Mouse (Mus musculus) layer of hippocampus, postnatal 10 days (tissue): Measurements from ENCODE around the gene Osbpl8. TPM values are rescaled to one million over a fixed set of nuclear protein-coding genes. Genes with fewer than 3 reads are reported as not detected.

Source experiments
- DNase-seq, 2 experiments: peaks; one replicate each; pipeline ENCODE4 v3.0.0; 2021; ENCODE audit warnings: low spot score in 2 of 2
- total RNA-seq, 2 experiments: library from RNA; stranded (reverse); gene quantifications; 2 replicates each; pipeline ENCODE4 v1.2.3; 2021

Osbpl8 gene
- total RNA-seq, 2 experiments from 2014 or later: 59.7 to 62.5 TPM

DNA sequence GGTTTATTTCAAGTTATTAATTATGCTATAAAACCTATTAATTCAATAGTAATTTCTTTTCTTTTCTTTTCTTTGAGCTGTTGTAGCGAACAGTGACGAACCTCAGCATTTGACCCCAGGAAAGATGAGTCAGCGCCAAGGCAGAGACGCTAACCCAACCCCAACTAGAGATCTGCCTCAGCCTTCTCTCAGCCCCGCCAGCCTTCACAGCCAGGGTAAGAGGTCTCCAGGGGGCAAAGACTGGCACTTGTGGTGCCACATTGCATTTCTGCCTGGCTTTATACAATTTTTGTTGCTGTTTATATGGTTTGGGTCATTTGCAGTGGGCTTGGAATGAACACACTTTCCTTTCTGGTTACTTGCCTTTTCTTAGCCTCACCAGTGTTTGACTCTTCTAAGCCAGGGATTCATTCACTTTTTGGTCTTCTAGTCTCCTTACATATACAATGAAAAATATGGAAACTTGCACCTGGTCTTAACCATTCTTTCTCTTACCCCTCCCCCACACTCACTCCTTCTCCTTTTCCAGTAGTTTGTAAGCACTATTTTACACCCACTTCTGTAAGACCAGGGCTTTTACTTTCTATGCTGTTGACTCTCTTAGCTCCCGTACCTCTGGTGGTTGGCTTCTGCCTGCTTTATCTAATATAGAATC, 69.1 kb downstream of the Osbpl8 start:
- no peak for DNase-seq

GRCm38 (mm10) chr10:111234450-111235288, 70.1 kb downstream of the Osbpl8 start:
- DNase-seq: no peak

DNA sequence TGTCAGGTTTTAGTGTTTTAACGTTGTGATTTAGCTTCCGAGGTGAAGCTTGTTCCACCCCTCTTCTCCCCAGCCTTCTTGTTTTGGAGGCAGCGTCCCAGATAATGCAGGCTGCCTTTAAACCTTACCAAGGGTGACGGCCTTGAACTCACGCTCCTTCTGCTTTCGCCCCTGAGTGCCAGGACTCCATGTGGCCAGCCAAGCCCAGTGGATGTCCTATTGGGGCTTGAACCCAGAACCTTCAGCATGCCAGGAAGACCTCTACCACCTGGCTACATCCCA, 70.7 kb downstream of the Osbpl8 start:
- no peak for DNase-seq

GRCm38 (mm10) chr10:111237434-111237833, 72.9 kb downstream of the Osbpl8 start:
- no peak for DNase-seq

- no peak for DNase-seq
Observed at GRCm38 (mm10) chr10:111242677-111243076, 78.1 kb downstream of the Osbpl8 start.

DNA sequence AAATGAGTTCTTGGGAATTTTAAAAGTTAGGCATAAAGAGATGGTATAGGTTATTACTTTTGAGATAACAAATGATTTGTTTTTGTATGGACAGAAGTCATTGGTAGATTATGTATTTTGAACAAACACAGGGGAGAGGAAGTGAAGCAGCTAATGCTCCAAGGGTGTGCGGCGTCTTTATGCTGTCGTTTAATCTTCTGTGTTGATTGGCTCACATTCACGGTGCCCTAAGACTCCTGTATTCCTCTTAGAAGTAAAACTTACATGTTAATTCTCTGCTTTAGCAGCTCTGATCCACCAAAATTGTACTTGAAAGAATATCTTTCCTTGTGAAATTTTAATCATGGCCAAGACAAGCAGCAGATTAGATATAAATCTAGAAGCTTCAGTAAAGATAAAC, 83.1 kb downstream of the Osbpl8 start:
- no peak for DNase-seq

- DNase-seq: peak in 1 of 2 experiments; percentile 37
Observed at GRCm38 (mm10) chr10:111248177-111248576, 83.6 kb downstream of the Osbpl8 start.

- DNase-seq: no peak
Observed at GRCm38 (mm10) chr10:111250192-111250591, 85.6 kb downstream of the Osbpl8 start.

GRCm38 (mm10) chr10:111251666-111252065, 87.1 kb downstream of the Osbpl8 start:
- no peak for DNase-seq

- DNase-seq: no peak
Observed at GRCm38 (mm10) chr10:111255228-111255627, 90.7 kb downstream of the Osbpl8 start.

DNA sequence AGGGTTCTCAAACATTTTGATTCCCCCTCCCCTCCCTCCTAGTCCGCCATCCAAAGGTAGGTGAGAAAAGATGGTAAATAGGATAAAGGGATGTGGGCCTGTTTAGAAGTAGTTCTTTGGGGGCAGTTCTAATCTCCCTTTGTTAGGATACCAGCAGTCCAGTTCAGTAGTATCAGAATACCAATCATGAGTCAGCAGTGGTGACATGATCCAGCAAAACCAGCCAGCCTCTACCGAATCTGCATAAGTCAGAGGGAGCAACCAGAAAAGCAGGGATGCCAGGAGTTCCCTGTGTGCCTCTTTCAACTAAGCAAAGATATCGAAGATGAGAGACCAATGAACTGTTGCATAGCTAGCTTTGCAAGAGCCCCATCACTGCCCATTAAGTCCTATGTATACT, 91.6 kb downstream of the Osbpl8 start:
- no peak for DNase-seq

- no peak for DNase-seq
Observed at GRCm38 (mm10) chr10:111257358-111257757, 92.8 kb downstream of the Osbpl8 start.

DNA sequence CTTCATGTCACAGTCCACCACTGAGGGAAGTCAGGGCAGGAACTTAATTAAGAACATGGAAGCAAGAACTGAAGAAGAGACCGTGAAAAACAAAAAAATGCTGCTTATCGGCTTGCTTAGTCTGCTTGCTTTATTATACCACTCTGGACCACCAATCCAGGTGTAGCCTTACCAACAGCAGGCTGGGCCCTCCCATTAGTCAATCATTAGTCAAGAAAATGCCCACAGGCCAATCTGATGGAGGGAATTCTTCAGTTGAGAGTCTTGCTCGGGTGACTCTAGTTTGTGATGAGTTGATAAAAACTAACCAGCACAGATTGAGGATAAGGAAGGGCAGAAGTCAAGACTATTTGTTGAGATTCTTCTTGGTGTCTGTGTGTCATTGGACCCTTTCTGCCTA, 93.7 kb downstream of the Osbpl8 start:
- DNase-seq: no peak

DNA sequence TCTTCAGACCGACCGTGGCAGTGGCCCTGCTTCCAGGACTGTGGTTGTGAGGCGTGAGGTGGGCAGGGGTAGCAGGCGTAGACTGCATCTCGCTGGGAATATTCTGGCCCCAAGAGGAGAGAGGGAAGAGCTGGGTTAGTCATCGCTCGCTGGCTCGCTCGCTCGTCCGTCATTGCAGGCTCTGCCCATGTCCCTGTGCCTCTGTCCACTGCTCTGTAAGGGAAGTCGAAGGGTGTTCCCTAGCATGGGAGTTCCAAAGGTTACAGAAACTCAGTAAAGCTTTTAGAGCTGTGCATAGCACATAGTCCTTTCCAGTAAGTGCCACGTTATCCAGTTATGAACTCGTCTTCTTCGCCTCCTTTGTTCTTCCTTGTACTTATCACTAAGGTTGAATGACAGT, 107.1 kb downstream of the Osbpl8 start:
- DNase-seq: no peak

- no peak for DNase-seq
Observed at GRCm38 (mm10) chr10:111272905-111273304, 108.4 kb downstream of the Osbpl8 start.

DNA sequence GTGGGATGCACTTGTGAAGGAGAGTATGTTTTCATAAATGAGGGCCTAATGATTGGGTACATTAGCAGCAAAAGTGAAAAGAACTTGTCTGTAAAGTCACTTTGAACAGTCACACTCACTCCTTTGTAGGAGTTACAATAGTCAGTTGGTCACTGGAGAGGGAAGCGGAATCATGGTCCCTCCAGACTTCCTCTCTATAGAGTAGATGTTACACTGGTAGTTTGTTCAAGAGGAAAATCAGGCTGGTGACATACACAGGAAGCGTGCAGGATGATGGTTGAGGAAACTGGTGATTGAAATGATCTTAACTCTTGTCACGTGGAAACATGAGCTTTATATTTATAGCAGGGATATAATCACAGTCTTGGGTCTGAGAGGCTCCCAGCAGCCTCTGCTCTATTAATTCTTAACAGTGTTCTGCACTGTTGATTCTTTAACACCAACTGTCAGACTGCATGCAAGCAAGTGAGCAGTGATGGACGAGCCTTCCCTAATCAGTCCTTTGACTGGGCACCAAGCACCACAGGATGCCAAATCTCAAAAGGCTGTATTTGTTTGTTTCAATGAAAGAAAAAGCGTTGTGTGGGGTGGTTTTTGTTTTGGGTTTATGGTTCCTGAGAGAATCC, 109.0 kb downstream of the Osbpl8 start:
- DNase-seq: no peak

DNA sequence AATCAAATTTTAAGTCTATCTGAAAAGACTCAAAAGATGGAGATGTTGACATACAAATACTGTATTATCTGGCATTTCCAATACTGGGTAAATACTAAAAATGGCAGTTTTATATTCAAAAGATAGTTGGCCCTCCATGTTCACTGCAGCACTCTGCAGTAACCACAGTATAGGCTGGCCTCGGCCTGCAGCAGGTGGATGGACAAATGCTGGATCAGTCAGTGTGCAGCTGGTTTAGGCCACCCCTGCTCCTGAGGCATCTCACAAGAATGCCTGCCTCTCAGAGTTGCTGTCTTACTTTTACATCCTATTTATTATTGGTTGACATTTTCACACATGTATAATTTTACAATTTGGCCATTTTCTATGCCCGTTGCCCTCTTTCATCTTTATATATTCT, 111.3 kb downstream of the Osbpl8 start:
- DNase-seq: no peak

GRCm38 (mm10) chr10:111297631-111298030, 133.1 kb downstream of the Osbpl8 start:
- DNase-seq: no peak

DNA sequence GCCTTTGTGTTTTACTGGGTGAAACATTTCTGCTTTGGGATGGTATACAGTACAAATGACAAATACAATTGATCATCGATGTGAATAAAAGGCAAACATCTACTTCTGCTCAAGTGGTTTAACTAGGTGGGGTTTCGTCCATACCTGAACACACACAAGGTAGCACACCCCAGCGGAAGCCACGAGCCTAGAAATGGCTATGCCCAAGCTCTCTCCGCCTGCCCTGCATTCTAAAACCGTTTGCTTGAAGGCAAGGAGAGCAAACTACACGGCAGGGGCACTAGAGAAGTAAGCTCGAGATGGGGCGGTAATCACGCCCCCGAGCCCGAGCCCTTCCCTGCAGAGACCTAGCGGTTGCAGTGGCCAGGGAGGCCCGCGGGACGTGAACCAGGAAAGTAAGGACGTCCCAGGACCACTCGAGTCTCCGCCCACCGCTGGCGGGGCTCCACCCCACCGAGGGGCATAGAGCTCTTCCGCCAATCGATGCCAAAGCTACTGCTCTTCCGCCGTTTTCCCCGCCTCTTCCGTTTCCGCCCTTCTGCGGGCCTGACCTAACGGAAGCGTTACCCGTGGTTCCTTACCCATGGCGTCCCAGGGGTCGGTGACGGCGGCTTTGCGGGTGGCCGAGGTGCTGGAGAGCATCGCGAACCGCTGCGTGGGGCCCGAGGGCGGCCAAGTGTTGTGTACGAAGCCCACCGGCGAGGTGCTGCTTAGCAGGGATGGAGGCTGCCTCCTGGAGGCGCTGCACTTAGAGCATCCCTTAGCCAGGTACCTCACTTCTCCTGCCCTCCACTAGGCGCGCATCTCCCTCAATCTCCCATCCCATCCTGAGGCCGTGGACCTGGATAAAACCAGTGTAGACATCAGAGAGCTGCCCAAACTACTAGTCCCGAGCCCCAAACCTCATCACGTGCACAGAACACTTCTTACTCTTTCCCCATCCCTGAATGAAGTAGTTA, 133.9 kb downstream of the Osbpl8 start, which contains the start of gene Bbs10:
Gene Bbs10 (plus strand): TSS at position 540 of the 959 bp plus-strand sequence.
- peak; percentile 95 to 97 for DNase-seq

- DNase-seq: peak in 1 of 2 experiments; percentile 31
Observed at GRCm38 (mm10) chr10:111299591-111299990, 135.0 kb downstream of the Osbpl8 start.

DNA sequence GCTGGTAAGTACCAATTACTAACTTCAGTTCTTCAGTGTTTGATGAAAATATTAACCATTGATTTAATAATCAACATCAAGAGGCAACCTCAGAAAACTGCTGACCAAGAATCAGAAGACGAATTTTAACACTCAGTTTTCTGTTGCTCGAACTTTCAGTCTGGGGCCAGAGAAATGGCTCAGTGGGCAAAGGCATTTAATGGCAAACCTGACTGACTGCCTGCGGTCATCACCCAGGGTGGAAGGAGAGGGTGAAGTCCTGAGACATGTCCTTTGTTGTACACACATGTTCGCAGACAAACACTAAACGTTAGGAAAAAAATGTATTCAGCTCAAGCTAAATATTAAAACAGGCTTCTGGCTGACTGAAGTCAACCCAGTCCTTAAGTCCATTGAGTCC, 136.5 kb downstream of the Osbpl8 start:
- no peak for DNase-seq
